Mouse (Mus musculus): ENCODE results near the gene Ccr10.

Gene Ccr10

GRCm38 (mm10) chr11:101155728-101156371 is 19.4 kb downstream of the Ccr10 start, which contains the start of gene Tubg2:
Gene Tubg2, plus strand, starts transcription at chr11:101155907.
- no peak for DNase-seq (ENCODE audit: extremely low read depth, low read depth, low spot score)

GRCm38 (mm10) chr11:101155151-101155550 is 20.1 kb downstream of the Ccr10 start:
- DNase-seq (ENCODE audit: extremely low read depth, low read depth, low spot score) = no peak

GRCm38 (mm10) chr11:101154648-101155047 is 20.6 kb downstream of the Ccr10 start:
- DNase-seq (ENCODE audit: extremely low read depth, low read depth, low spot score) = no peak

- no peak for DNase-seq (ENCODE audit: extremely low read depth, low read depth, low spot score)
Measured at GRCm38 (mm10) chr11:101152825-101153224, 22.4 kb downstream of the Ccr10 start.

GRCm38 (mm10) chr11:101151063-101151462 is 24.2 kb downstream of the Ccr10 start:
- no peak for DNase-seq (ENCODE audit: extremely low read depth, low read depth, low spot score)

- no peak for DNase-seq (ENCODE audit: extremely low read depth, low read depth, low spot score)
Measured at GRCm38 (mm10) chr11:101149178-101150105, 25.8 kb downstream of the Ccr10 start.

GRCm38 (mm10) chr11:101148751-101149150 is 26.5 kb downstream of the Ccr10 start:
- DNase-seq (ENCODE audit: extremely low read depth, low read depth, low spot score) = no peak

- DNase-seq (ENCODE audit: extremely low read depth, low read depth, low spot score) = no peak
Measured at GRCm38 (mm10) chr11:101146377-101146776, 28.9 kb downstream of the Ccr10 start.

GRCm38 (mm10) chr11:101143338-101144225 is 31.7 kb downstream of the Ccr10 start:
- no peak for DNase-seq (ENCODE audit: extremely low read depth, low read depth, low spot score)

GRCm38 (mm10) chr11:101142215-101142967 is 32.9 kb downstream of the Ccr10 start:
- DNase-seq (ENCODE audit: extremely low read depth, low read depth, low spot score) = no peak

- DNase-seq (ENCODE audit: extremely low read depth, low read depth, low spot score) = no peak
Measured at GRCm38 (mm10) chr11:101141088-101141487, 34.2 kb downstream of the Ccr10 start.

- DNase-seq (ENCODE audit: extremely low read depth, low read depth, low spot score) = no peak
Measured at GRCm38 (mm10) chr11:101140164-101140819, 35.0 kb downstream of the Ccr10 start.

GRCm38 (mm10) chr11:101138536-101139181 is 36.6 kb downstream of the Ccr10 start:
- DNase-seq (ENCODE audit: extremely low read depth, low read depth, low spot score) = no peak

GRCm38 (mm10) chr11:101137000-101137399 is 38.2 kb downstream of the Ccr10 start:
- no peak for DNase-seq (ENCODE audit: extremely low read depth, low read depth, low spot score)

GRCm38 (mm10) chr11:101134217-101134865 is 40.9 kb downstream of the Ccr10 start:
- no peak for DNase-seq (ENCODE audit: extremely low read depth, low read depth, low spot score)

GRCm38 (mm10) chr11:101133037-101133436 is 42.2 kb downstream of the Ccr10 start:
- no peak for DNase-seq (ENCODE audit: extremely low read depth, low read depth, low spot score)

GRCm38 (mm10) chr11:101131701-101132100 is 43.5 kb downstream of the Ccr10 start:
- no peak for DNase-seq (ENCODE audit: extremely low read depth, low read depth, low spot score)

GRCm38 (mm10) chr11:101131187-101131586 is 44.1 kb downstream of the Ccr10 start:
- DNase-seq (ENCODE audit: extremely low read depth, low read depth, low spot score) = no peak
